Mouse (Mus musculus) thymus, postnatal 36 days (tissue): ENCODE measurements around the gene Slc39a9.

Experiments used
- DNase-seq, 2 experiments: peaks; one replicate each; pipeline ENCODE4 v3.0.0; 2022; ENCODE audit warnings: mixed read lengths in 2 of 2

The Slc39a9 gene

DNA sequence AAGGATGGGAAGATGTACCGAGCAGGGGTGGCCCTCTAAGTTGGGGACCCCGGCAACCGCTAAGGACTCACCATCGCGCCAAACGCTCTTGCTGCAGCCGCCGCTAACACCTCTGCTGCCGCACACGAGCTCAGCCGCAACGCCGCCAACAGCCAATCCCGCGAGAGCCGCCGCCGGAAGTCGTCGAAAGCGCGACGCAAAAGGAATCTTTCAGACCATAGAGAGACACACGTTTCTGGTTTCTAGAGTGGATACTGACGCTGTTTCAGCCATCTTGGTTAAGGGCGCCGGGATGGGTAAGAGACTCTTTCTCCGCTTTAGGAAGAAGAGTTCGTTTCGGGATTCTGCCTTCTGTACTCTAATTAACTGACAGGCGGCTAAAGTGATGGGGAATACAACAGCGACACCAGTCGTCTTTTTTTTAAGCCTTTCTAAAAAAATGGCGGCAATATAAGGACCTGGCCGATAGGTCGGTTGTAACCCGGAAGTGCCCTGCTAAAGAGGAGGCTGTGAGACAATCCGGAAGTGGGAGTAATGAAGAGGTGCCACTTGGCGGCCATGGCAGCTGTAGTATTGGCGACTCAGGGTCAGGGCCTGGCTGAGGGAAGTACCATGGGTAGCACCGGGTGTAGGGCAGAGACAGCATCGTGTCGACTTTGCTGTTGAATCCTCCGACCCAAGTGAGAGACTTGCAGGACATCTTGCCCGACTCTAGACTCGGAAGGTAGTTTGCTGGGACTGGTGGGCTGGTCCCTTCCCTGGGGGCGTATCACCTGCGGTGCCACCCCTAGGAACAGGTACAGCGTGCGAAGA, at the start of gene Slc39a9, which contains the start of gene Erh:
Slc39a9 (plus strand) TSS at position 191 of the 813 bp plus-strand sequence.
Erh (minus strand) TSS at position 649 of the 813 bp plus-strand sequence.
- peak; percentile 92 to 93 for DNase-seq

DNA sequence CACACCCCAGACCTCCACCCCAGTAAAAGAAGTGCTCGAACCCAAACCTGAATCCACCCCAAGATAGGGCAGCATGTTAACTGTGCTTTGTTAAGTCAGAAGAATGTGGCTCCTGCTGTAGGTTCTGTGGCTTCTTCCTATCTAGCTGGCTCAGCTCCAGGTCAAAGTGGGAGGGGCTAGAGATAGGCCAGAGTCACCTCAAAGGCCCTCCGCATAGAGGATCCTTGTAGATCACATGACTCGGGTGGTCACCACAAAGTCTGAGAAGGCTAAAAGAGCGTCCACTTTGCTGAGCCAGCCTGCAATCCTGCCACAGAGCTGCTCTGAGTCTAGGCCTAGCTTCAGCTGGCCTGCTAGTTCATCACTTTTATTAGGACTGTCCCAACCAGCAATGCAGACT, 49.5 kb upstream of the Slc39a9 start:
- no peak for DNase-seq

DNA sequence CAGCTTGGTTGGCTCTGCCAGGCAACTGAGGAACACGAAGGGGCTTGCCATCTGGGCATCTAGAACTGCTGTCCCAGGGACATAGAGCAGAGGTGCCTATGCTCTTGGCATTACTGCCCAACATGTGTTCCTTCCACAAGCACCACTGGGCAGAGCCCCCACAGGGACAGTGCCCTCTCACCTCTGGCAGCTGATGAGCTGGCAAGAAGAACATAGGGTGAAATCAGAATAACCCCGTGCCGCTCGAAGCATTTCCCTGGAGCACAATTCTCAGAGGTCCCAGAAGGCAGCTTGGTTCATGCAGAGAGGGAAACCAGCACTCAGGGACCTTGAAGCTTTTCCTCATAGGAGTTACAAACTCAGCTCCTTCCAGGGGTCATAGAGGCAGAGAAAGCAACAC, 48.9 kb upstream of the Slc39a9 start:
- no peak for DNase-seq

DNA sequence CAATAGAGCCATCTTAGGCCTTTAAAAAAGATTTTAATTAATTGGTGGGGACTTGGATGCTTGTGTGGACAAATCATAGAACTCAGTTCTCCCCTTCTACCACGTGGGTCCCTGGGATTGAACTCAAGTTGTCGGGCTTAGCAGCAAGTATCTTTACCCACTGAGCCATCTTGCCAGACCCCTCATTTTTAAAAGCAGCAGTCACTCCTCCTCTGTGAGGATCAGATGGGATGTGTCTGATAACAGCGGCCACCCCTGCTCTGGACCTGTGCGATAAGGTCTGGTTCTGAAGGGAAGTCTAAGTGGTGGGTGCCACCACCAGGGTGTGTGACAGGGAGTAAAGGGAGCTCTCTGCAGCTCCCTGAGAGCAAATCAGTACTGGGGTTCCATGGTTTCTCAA, 48.1 kb upstream of the Slc39a9 start:
- DNase-seq, result no peak

DNA sequence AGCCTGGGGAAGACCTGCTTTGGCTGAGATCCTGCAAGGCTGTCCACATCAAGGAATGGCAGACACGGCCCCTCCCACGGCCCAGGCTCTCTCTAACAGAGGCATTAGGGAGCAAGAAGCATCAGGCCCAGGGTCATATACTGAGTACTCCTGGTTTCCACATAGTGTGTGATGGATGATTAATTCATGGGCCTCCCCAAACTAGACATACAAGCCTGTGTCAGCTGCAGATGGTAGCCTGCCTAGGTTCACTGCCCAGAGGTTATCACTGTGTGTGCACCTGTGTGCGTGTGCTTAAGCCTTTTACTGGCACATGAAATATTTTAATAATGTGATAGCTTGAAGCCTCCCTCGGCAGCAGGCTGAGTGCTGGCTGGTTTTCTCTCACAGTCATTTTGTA, 47.7 kb upstream of the Slc39a9 start:
- no peak for DNase-seq

DNA sequence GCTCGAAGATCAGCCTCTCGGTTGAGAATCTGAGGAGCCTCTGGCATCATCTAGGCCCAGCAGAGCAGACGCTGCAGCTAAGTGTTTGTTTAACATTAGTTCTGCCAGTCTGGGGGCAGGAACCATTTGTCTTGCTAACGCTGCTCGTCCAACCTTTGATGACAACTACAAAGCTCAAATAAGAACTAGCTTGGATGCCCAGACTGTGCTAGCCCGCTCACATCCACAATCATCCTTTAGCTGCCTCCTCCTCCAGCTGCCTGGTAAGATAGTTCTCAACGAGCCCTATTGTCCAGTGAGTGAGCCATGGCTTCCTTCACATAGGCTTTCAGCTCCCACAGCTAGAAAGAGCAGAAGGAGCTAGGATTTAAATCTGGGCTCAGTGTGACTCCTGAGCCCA, 45.4 kb upstream of the Slc39a9 start:
- DNase-seq, result no peak

DNA sequence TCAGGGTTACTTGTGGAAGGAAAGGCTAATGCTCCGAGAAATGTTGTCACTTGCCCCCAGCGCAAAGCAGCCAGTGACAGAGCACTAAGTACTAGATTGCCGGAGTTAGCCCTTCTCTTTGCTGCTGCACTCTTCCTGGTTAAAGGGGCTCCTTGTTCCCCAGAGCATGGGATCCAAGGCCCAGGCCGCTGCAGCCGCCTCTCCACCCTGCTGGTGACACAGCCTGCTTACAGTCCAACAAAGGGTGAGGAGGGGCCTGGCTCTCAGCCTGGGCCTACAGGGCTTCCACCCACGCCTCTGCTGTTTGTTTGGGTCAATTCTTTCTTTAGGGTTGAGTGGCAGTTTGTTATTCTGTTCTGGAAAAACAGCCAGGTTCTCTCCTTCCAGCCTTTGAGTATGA, 44.9 kb upstream of the Slc39a9 start:
- no peak for DNase-seq

DNA sequence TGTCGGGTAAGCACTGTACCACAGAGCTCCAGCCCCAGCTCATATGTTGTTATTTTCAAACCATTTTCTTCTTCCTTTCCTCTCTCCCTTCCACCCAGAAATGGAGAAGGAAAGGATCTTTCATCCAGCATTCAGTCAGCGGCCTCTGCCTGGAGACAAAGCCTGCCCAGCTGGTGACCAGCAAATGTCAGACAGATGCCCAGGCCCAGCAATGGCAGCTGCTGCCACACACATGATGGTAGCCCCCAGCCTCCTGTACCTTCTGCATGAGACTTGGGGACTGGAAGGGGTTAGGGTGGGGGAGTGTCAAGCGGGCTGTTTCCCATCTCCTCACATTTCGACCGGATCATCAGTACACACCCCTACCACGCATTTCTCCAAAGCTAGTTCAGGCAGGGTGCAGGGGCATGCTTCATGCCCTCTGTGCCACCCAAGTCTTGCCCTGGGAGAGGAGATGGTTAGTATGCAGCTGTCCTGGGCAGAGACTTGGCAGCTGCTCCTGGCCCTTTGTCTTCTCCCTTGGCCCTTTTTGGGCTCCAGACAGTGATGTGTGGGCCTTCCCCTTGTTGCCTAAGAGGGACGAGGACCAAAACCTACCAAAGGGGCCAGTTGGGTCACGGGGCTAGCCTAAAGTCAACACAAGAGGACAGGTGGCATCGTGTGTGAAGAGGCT, 42.0 kb upstream of the Slc39a9 start:
- no peak for DNase-seq

DNA sequence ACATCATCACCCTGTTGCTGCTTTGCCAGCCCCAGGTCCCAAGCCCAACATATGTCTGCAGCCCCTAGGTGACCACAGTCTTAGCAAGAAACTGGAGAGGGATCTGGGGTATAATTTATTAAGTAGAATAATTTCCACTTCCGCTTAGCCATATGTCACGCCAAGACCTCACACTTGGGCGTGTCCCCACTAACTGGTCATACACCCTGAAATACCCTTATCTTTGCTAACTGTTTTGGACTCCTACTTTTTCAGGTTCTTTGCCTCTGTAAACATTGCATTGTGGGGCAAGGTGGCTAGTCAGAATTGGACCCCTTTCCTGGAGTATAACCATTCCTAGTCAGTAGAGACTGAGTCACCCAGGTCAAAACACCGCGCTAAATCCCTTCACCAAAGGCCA, 41.3 kb upstream of the Slc39a9 start:
- no peak for DNase-seq

DNA sequence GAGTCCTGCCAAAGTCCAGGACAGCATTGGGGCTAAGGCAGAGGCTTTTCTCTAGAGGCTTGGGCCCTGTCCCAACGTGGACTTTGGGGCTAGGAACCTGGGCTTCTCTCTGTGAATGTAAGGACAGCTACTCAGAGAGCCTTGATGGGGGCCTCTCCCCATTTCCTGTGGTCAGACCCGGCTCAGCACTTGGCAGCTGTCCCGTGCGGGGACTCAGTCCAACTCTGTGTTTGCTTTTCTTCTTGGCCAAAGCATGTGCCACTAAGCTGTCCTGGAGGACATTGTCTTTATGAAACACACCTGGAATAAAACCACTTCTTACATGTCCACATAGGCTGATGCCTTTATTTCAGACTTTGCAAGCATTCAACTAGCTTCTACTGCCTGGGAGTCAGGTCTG, 40.1 kb upstream of the Slc39a9 start:
- DNase-seq, result no peak

DNA sequence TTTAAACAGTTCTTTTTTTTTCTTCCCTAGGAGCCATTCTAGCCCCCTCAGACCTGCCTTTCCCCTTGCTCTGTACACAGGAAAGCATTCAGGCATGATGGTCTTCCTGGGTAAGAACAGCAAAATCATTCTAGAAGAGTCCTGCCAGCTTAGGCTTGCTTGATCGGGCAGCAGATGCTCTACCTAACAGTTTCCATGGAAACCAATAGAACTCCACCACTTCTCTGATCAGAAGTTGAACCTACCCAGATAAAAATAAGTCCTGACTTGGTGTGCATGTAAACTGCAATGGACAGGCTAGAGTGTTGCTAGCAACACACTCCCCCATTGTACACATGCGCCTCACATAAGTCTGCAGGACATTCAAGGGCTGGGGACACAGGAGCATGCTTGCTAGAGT, 39.5 kb upstream of the Slc39a9 start:
- no peak for DNase-seq

DNA sequence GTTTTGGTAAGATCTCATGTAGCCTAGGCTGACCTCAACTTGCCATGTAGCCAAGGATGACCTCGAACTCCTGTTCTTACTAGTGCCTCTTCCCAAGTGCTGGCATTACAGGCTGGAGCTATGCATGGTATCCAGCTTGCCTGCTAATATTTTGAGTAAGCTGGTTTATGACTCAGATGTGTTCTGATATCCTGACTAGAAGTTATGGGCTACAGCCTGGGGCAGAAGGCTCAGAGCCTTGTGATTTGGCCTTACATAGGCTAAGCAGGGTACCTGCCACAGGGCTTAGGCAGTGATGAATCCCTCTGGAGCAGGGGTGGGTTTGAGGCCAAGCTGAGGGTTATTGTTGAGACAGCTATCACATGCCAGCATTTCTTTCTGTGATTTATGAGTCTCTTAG, 35.1 kb upstream of the Slc39a9 start:
- no peak for DNase-seq

DNA sequence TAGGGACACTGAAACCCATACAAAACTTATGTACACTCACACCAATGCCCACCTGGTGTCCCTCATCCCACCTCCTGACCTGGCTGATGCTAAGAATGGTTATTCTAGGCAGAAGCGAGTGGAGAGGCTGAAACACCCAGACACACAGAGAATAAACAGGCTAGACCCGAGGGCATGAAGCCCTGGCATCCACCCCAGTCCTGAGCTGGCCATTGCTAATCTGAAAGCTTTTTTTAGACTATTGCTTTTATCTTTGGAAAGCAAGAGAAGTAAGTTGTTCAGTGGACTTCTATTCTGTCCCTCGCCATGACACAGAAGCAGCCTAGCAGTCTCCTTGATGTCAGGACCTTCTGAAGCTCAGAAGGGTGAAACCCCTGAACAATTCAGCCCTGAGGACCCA, 33.8 kb upstream of the Slc39a9 start:
- no peak for DNase-seq

DNA sequence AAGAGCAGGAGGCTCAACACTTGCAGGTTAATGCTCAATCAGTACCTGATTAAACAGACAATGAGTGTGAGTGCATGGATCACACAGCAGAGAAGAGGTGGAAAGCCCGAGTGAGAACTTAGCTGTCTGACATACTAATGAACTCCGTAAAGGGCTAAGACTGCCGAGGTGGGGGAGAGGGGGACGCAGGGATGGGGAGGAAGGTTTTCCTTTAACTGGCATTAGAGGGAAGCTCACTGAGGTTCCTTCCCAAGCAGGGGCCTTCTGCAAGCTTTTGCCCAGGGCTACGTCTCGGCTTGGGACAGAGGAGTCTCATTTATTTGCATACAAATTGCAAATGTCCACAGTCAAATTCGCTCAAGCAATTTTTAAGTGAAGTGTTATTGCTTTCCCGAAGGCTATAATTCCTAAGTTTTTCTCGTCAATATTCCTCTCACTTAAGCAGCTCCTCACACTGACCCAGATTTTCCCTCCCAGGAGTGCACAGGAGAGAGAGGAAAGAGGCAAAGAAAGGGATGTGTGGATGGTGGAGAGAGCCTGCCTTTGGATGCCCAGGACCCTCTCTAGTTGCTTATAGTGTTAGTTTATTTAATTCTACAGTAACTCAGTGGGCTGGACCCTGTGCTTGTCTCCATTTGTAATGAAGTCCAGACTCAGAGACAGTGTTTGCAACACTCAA, 31.4 kb upstream of the Slc39a9 start:
- no peak for DNase-seq

DNA sequence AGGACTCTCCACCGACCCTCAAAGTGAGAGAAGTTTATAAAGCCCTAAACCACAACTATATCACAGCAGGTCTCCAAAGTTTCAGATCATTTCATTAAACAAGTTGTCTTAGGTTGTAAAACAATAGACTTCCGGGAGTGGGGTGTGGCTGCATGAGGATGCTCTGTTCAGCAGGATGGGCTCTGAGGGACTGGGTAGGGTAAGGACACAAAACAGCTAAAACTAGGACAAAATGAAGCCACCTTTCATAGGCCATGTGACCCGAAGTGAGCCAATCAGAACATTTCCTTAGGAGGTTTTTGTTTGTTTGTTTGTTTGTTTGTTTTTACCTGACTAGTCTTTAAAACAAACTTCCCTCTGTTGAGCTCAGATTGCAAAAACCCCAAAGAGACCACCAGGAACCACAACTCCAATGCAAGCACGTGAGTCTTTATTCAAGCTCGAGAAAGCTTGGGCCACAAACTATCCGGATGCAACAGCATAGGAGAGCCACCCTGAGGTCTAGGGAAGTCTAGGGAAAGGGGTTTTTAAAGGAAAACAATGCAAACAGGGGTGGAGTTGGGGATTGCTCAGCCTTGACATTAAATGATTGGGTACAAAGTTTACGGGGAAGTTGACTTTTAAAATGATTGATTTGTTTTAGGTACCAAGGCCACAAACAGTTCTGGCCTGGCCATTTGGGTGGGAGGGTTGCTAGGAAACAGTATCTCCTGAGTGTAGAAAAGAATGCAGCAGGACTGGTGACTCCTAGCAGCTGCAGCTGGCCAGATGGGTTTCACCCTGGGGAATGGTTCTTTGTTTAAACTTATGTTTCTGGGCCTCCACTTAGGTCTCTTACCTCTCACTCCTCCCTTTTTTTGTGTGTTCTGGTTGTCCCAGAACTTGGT, 28.1 kb upstream of the Slc39a9 start:
- DNase-seq, result no peak

DNA sequence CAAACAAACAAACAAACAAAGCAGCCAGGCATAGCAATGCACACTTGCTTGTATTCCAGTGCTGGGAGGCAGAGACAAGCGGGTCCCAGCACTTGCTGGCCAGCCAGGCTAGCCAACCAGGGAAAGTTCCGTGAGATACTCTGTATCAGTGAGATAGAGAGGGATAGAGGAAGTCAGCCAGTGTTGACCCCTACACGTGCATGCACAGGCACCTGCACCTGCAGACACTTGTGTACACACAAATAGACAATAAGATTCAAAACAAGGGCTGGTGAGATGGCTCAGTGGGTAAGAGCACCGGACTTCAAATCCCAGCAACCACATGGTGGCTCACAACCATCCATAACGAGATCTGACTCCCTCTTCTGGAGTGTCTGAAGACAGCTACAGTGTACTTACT, 23.2 kb upstream of the Slc39a9 start:
- DNase-seq, result no peak

DNA sequence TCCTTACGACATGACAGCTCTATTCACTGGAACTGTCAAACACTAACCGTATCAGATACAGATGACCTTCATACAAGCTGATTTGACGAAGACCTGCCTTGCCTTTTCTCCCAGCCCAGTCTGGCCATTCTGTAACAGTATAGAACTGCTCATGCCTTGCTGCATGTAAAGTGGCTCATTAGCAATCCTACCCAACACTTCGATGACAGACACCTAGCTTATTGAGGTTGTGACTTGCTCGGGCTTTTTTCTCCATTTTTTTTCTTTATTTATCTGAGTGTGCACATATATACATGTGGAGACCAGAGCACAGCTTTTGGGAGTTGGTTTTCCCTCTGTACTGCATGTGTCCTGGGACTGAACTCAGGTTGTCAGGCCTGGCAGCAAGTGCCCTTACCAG, 11.9 kb upstream of the Slc39a9 start:
- no peak for DNase-seq

DNA sequence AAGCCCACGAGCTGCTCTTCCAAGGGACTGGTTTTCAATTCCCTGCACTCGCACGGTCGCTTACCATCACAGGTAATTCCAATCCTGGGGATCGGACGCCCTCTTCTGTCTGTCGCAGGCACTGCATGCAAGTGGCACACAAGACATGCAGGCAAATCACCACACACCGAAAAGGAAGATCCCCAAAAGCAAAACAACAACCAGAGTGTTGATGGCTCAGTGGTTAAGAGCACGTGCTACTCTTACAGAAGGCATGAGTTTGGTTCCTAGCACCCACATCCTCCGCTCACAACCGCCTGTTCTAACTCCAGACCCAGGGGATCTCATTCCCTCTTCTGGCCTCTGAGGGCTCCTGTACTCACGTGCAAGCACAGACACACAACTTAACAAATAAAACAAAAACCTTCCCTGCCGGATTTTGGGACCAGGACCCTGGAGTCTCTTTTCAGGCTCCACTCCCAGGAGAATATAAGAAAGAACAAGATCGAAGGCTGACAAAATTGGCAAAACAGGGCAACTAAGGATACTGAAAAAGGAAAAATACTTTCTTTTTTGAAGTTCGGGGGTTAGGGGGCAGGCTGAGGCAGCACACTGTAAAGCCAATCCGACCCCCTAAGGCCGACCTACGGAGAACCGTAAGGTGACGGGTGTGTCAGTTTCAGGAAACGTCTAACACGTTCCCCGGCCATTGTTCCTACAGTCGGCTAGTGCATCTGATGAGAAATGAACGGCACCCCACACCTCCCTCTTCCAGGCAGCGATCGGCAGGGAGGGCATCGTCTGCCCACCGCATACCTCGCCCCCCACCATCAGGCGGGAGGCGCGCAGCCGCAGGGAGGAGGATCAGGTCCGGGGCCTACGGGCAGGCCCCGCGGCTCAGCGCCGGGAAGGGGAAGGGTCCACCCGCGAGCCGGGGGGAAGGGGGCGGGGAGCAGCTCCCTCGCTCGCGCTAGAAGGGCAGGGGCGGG, 674 bp upstream of the Slc39a9 start:
- DNase-seq, result peak; percentile 64 to 66

DNA sequence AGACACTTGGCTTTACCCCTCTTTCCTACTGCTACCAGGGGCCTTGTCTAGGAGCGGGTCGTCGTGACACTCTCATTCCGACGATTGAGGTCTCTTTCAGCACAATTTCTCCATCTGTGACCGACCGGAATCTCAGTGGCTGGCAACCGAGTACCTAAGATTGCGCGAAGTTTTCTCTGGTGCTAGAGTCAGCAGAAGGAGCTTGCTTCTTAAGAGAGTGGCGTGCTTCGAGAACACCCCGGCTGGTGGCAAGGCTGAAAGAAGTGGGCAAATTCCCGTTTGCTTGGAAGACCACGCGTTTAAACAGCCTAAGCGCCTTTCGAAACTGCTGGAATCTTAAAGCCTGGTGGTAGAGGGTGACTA, 804 bp downstream of the Slc39a9 start:
- no peak for DNase-seq

DNA sequence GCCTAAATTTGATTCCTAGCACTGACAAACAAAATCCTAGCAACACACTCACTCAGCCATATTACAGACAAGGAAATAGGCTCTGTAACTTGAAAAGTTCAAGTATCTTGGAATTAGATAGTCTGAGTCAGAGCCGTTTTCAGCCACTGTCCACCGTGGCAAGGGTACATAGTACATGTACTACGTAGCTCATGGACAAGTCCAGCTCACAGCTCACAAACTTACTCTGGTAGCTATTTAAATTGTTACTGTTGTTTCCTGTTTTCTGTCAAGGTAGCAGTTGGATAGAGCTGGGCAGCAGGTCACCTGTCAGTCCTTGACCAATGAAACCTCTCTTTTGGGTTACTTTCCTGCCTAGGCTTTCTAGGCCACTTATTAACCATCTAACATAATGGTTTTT, 2.7 kb downstream of the Slc39a9 start:
- DNase-seq, result no peak

DNA sequence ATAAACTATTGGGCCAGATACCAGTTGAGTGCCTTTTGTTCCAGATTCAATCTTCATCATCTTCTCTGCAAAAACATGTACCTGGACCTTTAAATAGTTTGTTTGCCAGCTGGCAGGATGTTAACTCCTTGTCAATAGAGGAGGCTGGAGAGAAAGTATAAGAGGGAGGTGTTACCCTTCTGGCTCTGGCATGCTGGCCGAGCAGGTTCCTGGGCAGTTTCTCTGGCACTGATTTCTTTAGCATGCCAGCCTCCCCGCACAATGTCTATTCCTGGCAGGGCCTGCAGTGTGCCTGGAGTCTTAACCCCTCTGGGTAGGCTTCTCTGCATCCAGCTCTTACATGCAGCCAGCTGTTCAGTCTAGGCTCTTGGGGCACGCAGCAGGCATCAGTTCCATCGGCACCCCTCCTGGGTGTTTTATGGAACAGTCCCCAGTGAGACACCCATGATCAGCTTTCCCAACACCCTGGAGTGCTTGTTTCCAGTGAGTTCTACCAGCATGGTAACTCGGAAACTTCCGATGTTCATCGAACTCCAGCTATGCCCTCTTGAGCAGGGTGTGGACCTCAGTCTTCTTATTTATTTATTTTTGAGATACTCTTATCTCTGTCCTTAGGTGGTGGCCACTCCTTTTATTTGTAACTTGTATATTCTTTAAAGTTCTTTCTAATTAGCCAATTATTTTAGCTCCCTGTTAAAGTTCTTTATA, 10.4 kb downstream of the Slc39a9 start:
- no peak for DNase-seq
